Mouse (Mus musculus) neural tube, embryonic 13.5 days (tissue): Measurements from ENCODE around the gene Grik3. TPM values are rescaled to one million over a fixed set of nuclear protein-coding genes. Genes with fewer than 3 reads are reported as not detected.
A peak's percentile ranks its signal among the peaks of the same experiment; 100 is the strongest.

Experiments
- ATAC-seq: fragments of 200-750 bp; cut with Nextera tagmentation; 2 replicates; pipeline ENCODE4 v1.8.0; 2017; ENCODE audit warnings: low read depth, mild to moderate bottlenecking, moderate TSS enrichment, moderate library complexity
- H3K27ac ChIP-seq: fragments of 300-500 bp; sonication (generic); replicated peaks from 2 replicates; pipeline ENCODE4 v1.5.1; 2015; ENCODE audit warnings: moderate library complexity, mild to moderate bottlenecking, inconsistent platforms
- H3K27me3 ChIP-seq: fragments of 300-500 bp; sonication (generic); 2 replicates; pipeline ENCODE4 v1.6.1; 2015; ENCODE audit warnings: mild to moderate bottlenecking, inconsistent platforms
- H3K36me3 ChIP-seq: fragments of 300-500 bp; sonication (generic); 2 replicates; pipeline ENCODE4 v1.6.1; 2015; ENCODE audit warnings: mild to moderate bottlenecking, inconsistent platforms
- H3K4me1 ChIP-seq: fragments of 300-500 bp; sonication (generic); replicated peaks from 2 replicates; pipeline ENCODE4 v1.6.1; 2015; ENCODE audit warnings: inconsistent platforms
- H3K4me2 ChIP-seq: fragments of 300-500 bp; sonication (generic); 2 replicates; pipeline ENCODE4 v1.6.1; 2015; ENCODE audit warnings: inconsistent platforms, mild to moderate bottlenecking, moderate library complexity
- H3K4me3 ChIP-seq: fragments of 300-500 bp; sonication (generic); 2 replicates; pipeline ENCODE4 v1.5.1; 2015; ENCODE audit warnings: mild to moderate bottlenecking, inconsistent platforms
- H3K9ac ChIP-seq: fragments of 300-500 bp; sonication (generic); 2 replicates; pipeline ENCODE4 v1.6.1; 2015; ENCODE audit warnings: moderate library complexity, mild to moderate bottlenecking, inconsistent platforms
- H3K9me3 ChIP-seq: fragments of 300-500 bp; sonication (generic); 2 replicates; pipeline ENCODE4 v1.6.1; 2016; ENCODE audit warnings: inconsistent platforms
- WGBS: fragments of 180-500 bp; shearing (Covaris S2); methylation state at CpG from one replicate; pipeline ENCODE4 v1.1.7; 2015; 5-methylcytosine and 5-hydroxymethylcytosine counted together
- polyA plus RNA-seq: library from polyadenylated mRNA; unstranded; fragments of >200 nt; fragmentation: Nextera tagmentation; extraction: Ambion mirVana; gene quantifications from 2 replicates; pipeline ENCODE4 v1.2.1, GENCODE M21; 2015

The Grik3 gene
- polyA plus RNA-seq, 1 experiment from 2014 or later: 3.5 TPM

GRCm38 (mm10) chr4:125481256-125481655 is 9.2 kb upstream of the Grik3 start:
- Histone ChIP-seq H3K9me3 (no peaks in the 10 kb centered on the region), H3K4me2 (no peak overlapping the region), H3K4me1 (peaks cover 48% of the 10 kb centered on the region), H3K36me3 (no peaks in the 10 kb centered on the region), H3K27me3 (peaks cover 70% of the 10 kb centered on the region), H3K9ac (no peak overlapping the region), H3K4me3 (no peak overlapping the region), H3K27ac (no peak overlapping the region)
- no peak for ATAC-seq
- WGBS: 37% methylated on average over 3 of the region's 3 CpGs

DNA sequence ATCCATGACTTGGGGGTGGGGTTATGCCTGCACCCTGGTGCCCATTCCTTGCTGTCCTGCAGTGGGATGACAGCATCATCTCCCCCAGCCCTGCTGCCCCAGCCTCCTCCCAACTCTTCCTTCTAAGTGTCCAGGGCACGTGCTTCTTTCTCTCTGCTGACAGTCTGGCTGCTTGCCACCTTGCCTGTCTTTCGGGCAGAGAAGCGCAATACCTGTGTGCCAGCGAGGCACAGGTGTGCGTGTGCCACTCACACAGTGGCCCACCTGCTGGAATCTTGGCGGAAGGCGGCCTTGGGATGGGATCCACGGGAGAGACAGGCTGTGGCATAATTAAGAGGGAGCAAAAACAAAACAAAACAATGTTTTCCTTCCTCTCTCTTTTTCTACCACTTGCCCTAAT is 6.4 kb upstream of the Grik3 start:
- H3K27me3 ChIP-seq: peaks cover 91% of the 10 kb centered on the region
- H3K9me3 ChIP-seq: no peaks in the 10 kb centered on the region
- peaks cover 58% of the 10 kb centered on the region for H3K4me1 ChIP-seq
- no peak overlapping the region for H3K27ac ChIP-seq
- H3K4me3 ChIP-seq: no peak overlapping the region
- WGBS: 42% methylated on average over 8 of the region's 8 CpGs
- H3K4me2 ChIP-seq: no peak overlapping the region
- H3K36me3 ChIP-seq: no peaks in the 10 kb centered on the region
- no peak overlapping the region for H3K9ac ChIP-seq
- ATAC-seq: no peak

GRCm38 (mm10) chr4:125485416-125486239 is 4.9 kb upstream of the Grik3 start:
- H3K4me3 ChIP-seq: no peak overlapping the region
- H3K4me2 ChIP-seq: peak overlapping the region; percentile 22; the same call in 1 of the 2 replicates
- H3K9ac ChIP-seq: no peak overlapping the region
- whole genome bisulfite sequencing: 22% methylated on average over 15 of the region's 15 CpGs
- ATAC-seq: no peak
- H3K4me1 ChIP-seq: peaks cover 67% of the 10 kb centered on the region
- peaks cover 95% of the 10 kb centered on the region for H3K27me3 ChIP-seq
- peak overlapping the region; percentile 93; the same call in 1 of the 2 replicates for H3K27ac ChIP-seq
- no peaks in the 10 kb centered on the region for H3K36me3 ChIP-seq
- no peaks in the 10 kb centered on the region for H3K9me3 ChIP-seq

DNA sequence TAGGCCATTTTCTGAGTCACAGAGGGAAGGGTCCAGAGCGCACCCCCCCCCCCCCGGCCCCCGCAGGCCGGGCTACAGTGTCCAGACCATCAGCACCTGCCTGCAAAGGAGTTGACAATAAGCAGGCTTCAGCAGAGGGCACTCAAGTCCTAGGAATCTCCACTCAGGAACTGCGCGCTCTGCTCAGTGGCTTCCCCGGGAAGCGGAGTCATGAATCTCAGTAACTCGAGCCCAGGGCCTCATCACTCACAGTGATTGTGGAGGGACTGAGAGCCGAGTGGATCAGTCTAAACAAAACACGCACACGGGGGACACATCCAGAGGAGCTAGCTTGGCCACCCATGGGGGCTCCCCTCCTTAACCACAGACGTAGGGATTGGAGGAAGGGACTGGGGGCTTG is 3.9 kb upstream of the Grik3 start:
- peak overlapping the region; percentile 93 for H3K27ac ChIP-seq
- H3K9me3 ChIP-seq: no peaks in the 10 kb centered on the region
- peak overlapping the region; percentile 81; the same call in 1 of the 2 replicates for H3K9ac ChIP-seq
- no peak overlapping the region; the same call in 1 of the 2 replicates for H3K4me3 ChIP-seq
- no peaks in the 10 kb centered on the region for H3K36me3 ChIP-seq
- H3K4me2 ChIP-seq: peak overlapping the region; percentile 69
- peaks cover 72% of the 10 kb centered on the region for H3K4me1 ChIP-seq
- ATAC-seq: peak; percentile 59
- peaks cover 95% of the 10 kb centered on the region for H3K27me3 ChIP-seq
- under 1% methylated on average over 13 of the region's 13 CpGs for WGBS

DNA sequence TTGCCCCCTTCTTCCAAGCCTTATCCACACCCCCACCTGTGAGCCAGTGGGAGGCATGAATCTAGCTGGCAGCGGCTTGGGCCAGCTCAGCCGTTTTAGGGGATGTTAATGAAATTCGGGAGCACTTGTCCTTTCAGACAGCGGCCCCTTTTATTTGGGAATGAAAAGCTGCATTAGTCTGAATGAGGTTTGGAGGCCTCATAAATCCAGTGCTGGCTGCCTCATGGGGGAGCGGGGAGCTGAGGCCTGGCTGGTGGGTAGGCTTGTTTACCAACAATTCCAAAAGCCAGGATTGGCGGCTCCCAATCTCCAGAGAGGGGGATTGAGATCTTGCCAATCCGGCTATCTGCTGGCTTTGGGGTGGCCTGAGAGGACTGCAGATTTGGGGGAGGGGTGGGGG is 3.5 kb upstream of the Grik3 start:
- no peaks in the 10 kb centered on the region for H3K36me3 ChIP-seq
- H3K27me3 ChIP-seq: peaks cover 95% of the 10 kb centered on the region
- peaks cover 72% of the 10 kb centered on the region for H3K4me1 ChIP-seq
- ATAC-seq: peak; percentile 23; the same call in 1 of the 2 replicates
- H3K4me3 ChIP-seq: no peak overlapping the region; the same call in 1 of the 2 replicates
- H3K27ac ChIP-seq: peak overlapping the region; percentile 93
- peak overlapping the region; percentile 69 for H3K4me2 ChIP-seq
- H3K9ac ChIP-seq: peak overlapping the region; percentile 81
- WGBS: 2% methylated on average over 7 of the region's 7 CpGs
- no peaks in the 10 kb centered on the region for H3K9me3 ChIP-seq

DNA sequence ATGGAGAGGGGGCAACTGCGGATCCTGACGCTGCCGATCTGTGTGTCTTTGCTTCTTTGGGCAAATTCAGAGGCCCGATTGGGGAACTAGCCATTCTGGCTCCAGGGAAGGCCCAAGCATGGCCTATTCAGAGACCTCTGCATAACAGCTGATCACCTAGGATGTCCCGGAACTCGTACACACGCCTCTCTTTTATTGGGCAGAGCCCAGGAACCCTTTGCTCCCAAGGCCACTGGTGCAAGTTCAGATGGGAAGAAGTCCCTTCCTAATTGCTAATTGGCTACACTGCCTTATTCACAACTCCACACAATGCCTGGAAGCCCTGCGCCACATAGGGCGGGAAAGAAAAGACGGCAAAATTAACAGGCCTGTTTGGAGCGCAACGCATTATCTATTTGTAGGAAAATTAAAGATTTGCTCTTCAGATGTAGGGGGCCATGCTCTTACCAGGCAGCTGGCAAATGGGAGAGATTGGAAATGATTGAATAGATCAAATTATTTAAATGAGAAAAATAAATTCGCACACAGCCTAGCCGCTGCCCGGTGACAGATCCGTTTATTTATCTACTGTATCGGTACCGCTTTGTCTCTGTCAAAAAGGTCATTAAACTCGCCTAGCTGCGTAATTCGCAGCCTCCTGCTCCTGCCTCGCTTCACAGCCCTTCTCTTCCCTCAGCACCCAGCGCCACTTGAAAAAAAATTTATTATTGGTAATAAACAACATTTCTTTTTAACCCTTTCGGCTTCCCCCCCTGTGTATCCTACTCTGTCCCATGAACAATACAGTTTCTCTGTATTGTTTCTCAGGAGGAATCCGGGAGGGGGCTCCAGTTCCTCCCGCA is 1.5 kb upstream of the Grik3 start:
- H3K9me3 ChIP-seq: no peaks in the 10 kb centered on the region
- peak overlapping the region; percentile 69 for H3K4me2 ChIP-seq
- H3K27ac ChIP-seq: peak overlapping the region; percentile 93
- H3K9ac ChIP-seq: peak overlapping the region; percentile 81
- peak overlapping the region; percentile 56 for H3K4me3 ChIP-seq
- 0 out of 2 replicates have a peak, but pooled peaks have one; percentile 1 for ATAC-seq
- peaks cover 98% of the 10 kb centered on the region for H3K27me3 ChIP-seq
- WGBS: 2% methylated on average over 26 of the region's 26 CpGs
- peaks cover 91% of the 10 kb centered on the region for H3K4me1 ChIP-seq
- no peaks in the 10 kb centered on the region for H3K36me3 ChIP-seq

- peaks cover 98% of the 10 kb centered on the region for H3K27me3 ChIP-seq
- peak; percentile 57 for ATAC-seq
- peak overlapping the region; percentile 56 for H3K4me3 ChIP-seq
- H3K9ac ChIP-seq: peak overlapping the region; percentile 81
- H3K4me1 ChIP-seq: peaks cover 100% of the 10 kb centered on the region
- H3K27ac ChIP-seq: peak overlapping the region; percentile 93
- no peaks in the 10 kb centered on the region for H3K36me3 ChIP-seq
- under 1% methylated on average over 54 of the region's 81 CpGs for WGBS
- no peaks in the 10 kb centered on the region for H3K9me3 ChIP-seq
- H3K4me2 ChIP-seq: peak overlapping the region; percentile 69
Observed at GRCm38 (mm10) chr4:125489901-125490590, 454 bp upstream of the Grik3 start.

- Histone ChIP-seq H3K4me3 (peak overlapping the region; percentile 56), H3K27me3 (peaks cover 99% of the 10 kb centered on the region), H3K36me3 (no peaks in the 10 kb centered on the region), H3K4me1 (peaks cover 99% of the 10 kb centered on the region), H3K9me3 (no peaks in the 10 kb centered on the region), H3K9ac (peak overlapping the region; percentile 81), H3K27ac (peak overlapping the region; percentile 93), H3K4me2 (peak overlapping the region; percentile 69)
- no peak for ATAC-seq
- WGBS: under 1% methylated on average over 42 of the region's 42 CpGs
Observed at GRCm38 (mm10) chr4:125491505-125492121, 1.1 kb downstream of the Grik3 start.

- peak overlapping the region; percentile 81 for H3K9ac ChIP-seq
- peak overlapping the region; percentile 69 for H3K4me2 ChIP-seq
- H3K36me3 ChIP-seq: no peaks in the 10 kb centered on the region
- peak overlapping the region; percentile 93 for H3K27ac ChIP-seq
- no peak for ATAC-seq
- H3K4me1 ChIP-seq: peaks cover 99% of the 10 kb centered on the region
- peaks cover 99% of the 10 kb centered on the region for H3K27me3 ChIP-seq
- peak overlapping the region; percentile 56 for H3K4me3 ChIP-seq
- no peaks in the 10 kb centered on the region for H3K9me3 ChIP-seq
- 18% methylated on average over 9 of the region's 9 CpGs for WGBS
Observed at GRCm38 (mm10) chr4:125492122-125492505, 1.6 kb downstream of the Grik3 start.

DNA sequence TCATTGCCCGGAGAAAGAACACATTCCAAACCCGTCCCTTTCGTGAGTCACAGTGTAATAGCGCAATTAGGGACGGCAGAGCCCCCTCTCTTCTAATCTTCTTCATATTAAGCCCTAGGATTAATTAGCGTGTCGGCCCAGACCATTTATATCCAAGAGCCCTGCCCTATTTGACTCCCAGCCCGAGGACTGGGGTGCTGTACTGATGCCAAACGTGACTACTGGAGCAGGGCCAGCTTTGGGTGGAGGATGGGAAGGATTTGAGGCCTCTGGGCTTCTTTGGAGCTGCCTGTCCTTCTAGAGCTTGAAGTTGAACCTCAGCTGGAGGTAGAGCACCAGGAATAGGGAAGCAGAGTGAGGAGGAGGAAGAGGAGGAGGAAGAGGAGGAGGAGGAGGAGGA is 2.2 kb downstream of the Grik3 start:
- peak overlapping the region; percentile 56 for H3K4me3 ChIP-seq
- peak overlapping the region; percentile 69 for H3K4me2 ChIP-seq
- no peaks in the 10 kb centered on the region for H3K9me3 ChIP-seq
- peak overlapping the region; percentile 93 for H3K27ac ChIP-seq
- peaks cover 99% of the 10 kb centered on the region for H3K27me3 ChIP-seq
- peaks cover 99% of the 10 kb centered on the region for H3K4me1 ChIP-seq
- H3K36me3 ChIP-seq: no peaks in the 10 kb centered on the region
- H3K9ac ChIP-seq: peak overlapping the region; percentile 81
- whole genome bisulfite sequencing: 9% methylated on average over 9 of the region's 9 CpGs
- ATAC-seq: no peak

DNA sequence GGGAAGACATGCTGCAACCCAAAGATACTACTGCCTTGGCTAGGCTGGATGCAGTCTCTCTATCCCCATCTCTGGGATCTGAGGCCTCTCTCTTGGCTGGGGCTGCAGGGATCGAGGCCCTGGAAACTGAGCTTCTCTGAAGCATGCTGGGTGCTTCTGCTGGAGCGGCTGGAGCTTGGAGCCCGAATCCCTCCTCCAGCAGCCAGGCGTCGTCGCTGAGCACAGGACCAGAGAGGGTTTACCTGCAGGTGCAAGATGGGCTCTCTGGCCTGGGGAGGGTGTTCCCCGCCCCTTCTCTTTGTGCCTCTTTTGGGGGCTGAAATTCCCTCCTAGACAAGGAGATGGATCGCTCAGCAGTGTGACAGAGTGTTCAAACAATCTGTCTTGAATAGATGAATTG is 2.6 kb downstream of the Grik3 start:
- Histone ChIP-seq H3K4me2 (peak overlapping the region; percentile 69), H3K27ac (peak overlapping the region; percentile 93), H3K9me3 (no peaks in the 10 kb centered on the region), H3K4me3 (peak overlapping the region; percentile 56), H3K36me3 (no peaks in the 10 kb centered on the region), H3K4me1 (peaks cover 99% of the 10 kb centered on the region), H3K27me3 (peaks cover 100% of the 10 kb centered on the region), H3K9ac (peak overlapping the region; percentile 81)
- no peak for ATAC-seq
- WGBS: 1% methylated on average over 8 of the region's 8 CpGs
